Mouse (Mus musculus): ENCODE data around the gene BC004004.
"Not testable (repeated sequence)": the region's sequence is repeated elsewhere in the genome, so short reads cannot be mapped to it uniquely, and the experiment has no call there.

The BC004004 gene

DNA sequence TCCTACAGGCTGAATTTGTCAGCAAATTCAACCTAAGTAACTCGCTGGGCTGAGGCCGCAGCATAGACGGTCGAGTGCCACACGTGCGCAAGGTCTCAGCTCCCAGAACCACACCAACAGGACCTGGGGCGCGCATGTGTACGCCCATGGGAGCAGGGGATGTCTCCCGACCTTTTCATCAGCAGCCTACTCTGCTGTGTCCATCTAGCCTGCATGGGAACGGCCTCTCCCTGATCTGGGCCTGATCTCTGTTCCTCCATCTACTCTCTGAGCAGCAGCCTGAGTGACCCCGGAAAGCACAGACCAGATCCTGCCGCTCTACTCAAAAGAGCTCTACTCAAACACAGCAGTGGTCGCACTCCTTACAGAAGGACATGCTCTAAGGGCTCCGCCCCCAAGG, 8.1 kb upstream of the BC004004 start:
- no peak for DNase-seq (ENCODE audit: low read depth)

GRCm38 (mm10) chr17:29261603-29262258, 6.9 kb upstream of the BC004004 start:
- no peak for DNase-seq (ENCODE audit: low read depth)

DNA sequence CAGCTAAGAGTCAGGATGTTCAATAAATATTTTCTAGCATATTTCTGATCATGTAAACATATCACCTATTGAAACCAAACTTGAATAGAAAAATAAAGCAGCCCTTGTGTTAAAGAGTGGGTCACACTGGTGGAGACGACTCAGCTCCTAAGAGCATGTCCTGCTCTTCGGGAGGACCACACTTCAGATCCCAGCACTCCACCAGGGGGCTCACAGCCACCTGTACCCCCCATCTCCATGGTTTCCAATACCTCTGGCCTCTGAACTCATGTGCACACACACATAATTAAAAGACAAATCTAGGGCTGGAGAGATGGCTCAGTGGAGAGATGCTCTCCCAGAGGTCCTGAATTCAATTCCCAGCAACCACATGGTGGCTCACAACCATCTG, 6.3 kb upstream of the BC004004 start:
- no peak for DNase-seq (ENCODE audit: low read depth)

- no peak for DNase-seq (ENCODE audit: low read depth)
Observed at GRCm38 (mm10) chr17:29263417-29263816, 5.2 kb upstream of the BC004004 start.

DNA sequence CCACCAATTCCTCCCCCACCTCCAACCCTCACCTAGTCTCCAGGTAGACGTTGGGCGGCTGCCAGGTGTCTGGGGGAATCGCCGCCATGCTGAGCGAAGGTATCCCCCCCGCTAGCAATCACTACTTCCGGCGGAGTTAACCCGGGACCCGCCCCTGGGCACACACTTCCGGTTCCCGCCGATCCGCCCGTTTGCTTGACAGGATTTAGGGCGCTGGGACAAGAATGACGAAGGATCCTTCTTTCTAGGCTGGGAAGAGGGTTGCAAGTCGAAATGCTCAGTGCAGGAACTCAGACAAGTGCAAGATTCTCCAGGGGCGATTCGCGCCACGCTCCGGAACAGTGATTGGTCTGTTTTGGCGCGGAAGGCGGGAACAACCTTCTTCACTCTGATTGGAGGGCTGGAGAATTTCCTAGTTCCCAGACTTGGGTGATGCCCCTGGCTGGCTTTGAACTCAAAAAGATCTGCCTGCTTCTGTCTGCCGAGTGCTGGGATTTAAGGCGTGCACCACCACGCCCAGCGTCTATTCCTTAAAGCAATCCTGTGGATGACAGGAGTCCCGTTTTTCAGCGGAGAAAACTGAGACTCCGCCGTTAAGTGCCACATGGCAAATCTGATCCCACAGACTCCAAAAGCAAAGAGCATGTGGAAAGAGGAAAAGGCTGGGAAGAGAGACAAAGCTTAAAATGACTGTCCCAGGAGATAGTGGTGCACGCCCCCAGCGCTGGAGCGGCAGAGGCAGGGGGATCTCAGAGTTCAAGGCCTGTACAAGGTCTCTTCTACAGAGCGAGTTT, 4.6 kb upstream of the BC004004 start, which contains the start of gene Ppil1:
TSS of gene Ppil1 (minus strand) at position 347 of the 794 bp plus-strand sequence.
- DNase-seq (ENCODE audit: low read depth), result peak; percentile 48

DNA sequence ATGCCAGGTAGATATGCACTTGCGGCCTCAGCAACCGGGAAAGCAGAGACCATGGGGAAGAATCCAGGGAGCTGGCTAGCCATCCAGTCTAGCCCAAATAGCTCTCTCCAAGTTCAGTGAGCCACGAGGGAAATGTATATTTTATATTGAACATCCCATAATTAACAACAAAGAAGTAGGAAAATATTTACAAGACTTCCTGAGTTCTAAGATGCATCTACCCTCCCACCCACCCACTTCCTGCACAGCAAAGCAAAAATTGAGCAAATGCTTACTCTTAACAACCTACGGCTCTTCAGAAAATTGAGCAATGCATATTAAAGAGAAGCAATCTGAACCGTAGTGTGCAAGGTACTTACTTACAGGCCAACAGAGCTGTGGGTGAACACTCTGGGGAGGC, 3.8 kb upstream of the BC004004 start:
- no peak for DNase-seq (ENCODE audit: low read depth)

- DNase-seq (ENCODE audit: low read depth), result not testable (repeated sequence)
Observed at GRCm38 (mm10) chr17:29267040-29267439, 1.5 kb upstream of the BC004004 start.

DNA sequence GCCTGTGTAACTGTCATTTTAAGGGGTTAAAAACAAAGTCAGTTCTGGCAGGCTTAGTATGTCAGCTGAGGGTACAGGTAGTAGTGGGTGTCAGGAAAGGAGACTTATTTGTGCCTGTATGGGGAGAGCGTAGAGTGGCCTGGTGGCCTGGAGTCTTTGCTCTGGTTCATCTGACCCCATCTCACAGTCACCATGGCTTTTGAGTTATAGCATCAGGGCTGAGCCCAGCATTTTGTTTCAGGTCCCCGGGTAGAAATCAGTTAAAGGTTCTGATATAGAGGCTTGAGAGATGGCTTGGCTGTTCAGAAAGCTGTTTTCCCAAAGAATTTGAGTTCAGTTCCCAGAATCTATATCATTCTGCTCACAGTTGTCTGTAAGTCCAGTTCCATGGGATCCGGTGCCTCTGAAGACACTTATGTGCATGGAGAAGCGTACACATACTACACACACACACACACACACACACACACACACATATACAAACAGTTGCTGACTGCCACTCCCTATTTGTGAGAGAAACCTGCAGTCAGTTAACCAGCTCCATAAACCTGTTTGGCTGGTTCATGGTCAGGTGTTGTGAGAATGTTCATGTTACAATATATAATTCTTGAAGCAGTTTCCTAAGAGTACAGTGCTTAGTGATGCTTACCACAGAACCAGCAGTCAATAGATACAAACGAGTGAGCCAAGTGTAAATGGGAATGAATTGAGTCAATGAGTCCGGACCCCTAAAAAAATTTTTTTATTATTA, 482 bp upstream of the BC004004 start:
- no peak for DNase-seq (ENCODE audit: low read depth)

DNA sequence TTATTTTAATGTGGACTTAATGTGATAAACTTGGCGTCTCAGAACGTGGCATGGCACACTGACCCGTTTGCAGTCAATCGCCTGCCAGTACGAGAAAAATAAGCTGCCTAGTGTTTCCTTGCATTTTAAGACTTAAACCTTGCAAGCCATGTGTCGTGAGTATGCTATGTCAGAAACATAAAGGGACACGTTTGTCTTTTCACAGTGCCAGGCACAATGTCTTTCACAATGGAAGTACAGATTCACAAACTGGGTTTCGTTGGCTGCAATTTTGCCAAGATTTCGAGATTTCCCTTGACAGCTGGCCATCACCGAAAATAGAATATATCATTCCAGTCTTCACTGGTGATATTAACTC, 740 bp downstream of the BC004004 start:
- DNase-seq (ENCODE audit: low read depth), result no peak

GRCm38 (mm10) chr17:29270148-29270698, 1.6 kb downstream of the BC004004 start:
- no peak for DNase-seq (ENCODE audit: low read depth)

- no peak for DNase-seq (ENCODE audit: low read depth)
Observed at GRCm38 (mm10) chr17:29273156-29273555, 4.6 kb downstream of the BC004004 start.

- DNase-seq (ENCODE audit: low read depth), result no peak
Observed at GRCm38 (mm10) chr17:29273889-29274288, 5.3 kb downstream of the BC004004 start.

GRCm38 (mm10) chr17:29280422-29280821, 11.8 kb downstream of the BC004004 start:
- DNase-seq (ENCODE audit: low read depth), result no peak

GRCm38 (mm10) chr17:29281541-29281940, 13.0 kb downstream of the BC004004 start:
- no peak for DNase-seq (ENCODE audit: low read depth)

GRCm38 (mm10) chr17:29282216-29282952, 13.8 kb downstream of the BC004004 start:
- no peak for DNase-seq (ENCODE audit: low read depth)

- no peak for DNase-seq (ENCODE audit: low read depth)
Observed at GRCm38 (mm10) chr17:29291793-29292192, 23.2 kb downstream of the BC004004 start.

GRCm38 (mm10) chr17:29292996-29293395, 24.4 kb downstream of the BC004004 start:
- DNase-seq (ENCODE audit: low read depth), result no peak

DNA sequence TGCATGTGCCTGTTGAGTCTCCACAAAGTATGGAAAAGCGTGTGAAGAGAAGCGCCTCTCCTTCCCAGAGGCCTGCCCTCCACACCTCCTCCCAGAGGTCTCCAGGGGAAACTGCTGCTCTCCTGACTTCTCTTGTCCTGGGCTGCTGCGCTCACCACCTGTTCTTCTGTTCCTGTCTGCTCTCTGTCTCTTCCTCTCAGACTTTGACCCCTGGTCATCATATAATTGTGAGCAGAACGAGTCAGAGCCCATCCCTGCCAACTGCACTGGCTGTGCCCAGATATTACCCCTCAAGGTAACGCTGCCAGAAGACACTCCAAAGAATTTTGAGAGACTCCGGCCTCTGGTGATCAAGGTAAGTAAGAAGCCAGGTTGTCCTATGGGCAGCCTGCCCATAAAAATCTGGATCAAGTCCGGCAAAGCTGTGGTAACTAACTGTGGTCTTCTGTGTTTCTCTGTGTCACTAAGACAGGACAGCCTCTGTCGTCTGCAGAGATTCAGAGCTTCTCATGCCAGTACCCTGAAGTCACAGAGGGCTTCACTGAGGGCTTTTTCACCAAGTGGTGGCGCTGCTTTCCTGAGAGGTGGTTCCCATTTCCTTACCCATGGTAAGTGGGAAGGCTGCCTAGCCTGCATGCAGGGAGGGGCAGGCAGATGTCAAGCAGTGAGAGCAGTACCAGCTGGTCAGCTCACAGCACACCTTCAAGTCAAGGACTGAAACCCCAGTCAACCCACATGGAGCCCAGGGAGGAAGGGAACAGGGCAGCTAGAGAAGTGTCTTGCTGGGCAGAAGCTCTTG, 25.4 kb downstream of the BC004004 start:
- no peak for DNase-seq (ENCODE audit: low read depth)

DNA sequence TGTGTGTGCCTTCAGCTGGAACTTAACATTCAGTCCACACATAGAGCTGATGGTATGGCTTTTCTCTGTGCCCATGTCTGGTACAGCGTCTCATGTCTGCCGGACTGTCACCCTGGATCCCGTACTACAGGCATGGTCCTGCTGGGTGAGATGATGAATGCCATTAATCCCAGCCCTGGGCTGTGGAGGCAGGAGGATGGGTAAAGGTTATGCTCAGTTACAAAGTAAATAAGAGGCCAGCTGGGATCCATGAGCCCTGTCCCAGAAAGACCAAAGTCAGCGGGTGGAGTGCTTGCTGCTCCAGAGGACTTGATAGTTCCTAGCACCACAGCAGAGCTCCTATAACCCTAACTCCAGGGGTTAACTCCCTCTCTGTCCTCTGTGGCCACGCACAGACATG, 27.2 kb downstream of the BC004004 start:
- DNase-seq (ENCODE audit: low read depth), result no peak

- no peak for DNase-seq (ENCODE audit: low read depth)
Observed at GRCm38 (mm10) chr17:29297321-29297720, 28.7 kb downstream of the BC004004 start.

GRCm38 (mm10) chr17:29297813-29298212, 29.2 kb downstream of the BC004004 start:
- no peak for DNase-seq (ENCODE audit: low read depth)
